Mouse (Mus musculus): ENCODE measurements around the gene Ddah1. TPM values are rescaled to one million over a fixed set of nuclear protein-coding genes. Genes with fewer than 3 reads are reported as not detected.

Gene Ddah1
- 12.0 and 17.7 TPM in 2 replicates for polyA plus RNA-seq (2015; fragmentation: Nextera tagmentation; extraction: Ambion mirVana)

DNA sequence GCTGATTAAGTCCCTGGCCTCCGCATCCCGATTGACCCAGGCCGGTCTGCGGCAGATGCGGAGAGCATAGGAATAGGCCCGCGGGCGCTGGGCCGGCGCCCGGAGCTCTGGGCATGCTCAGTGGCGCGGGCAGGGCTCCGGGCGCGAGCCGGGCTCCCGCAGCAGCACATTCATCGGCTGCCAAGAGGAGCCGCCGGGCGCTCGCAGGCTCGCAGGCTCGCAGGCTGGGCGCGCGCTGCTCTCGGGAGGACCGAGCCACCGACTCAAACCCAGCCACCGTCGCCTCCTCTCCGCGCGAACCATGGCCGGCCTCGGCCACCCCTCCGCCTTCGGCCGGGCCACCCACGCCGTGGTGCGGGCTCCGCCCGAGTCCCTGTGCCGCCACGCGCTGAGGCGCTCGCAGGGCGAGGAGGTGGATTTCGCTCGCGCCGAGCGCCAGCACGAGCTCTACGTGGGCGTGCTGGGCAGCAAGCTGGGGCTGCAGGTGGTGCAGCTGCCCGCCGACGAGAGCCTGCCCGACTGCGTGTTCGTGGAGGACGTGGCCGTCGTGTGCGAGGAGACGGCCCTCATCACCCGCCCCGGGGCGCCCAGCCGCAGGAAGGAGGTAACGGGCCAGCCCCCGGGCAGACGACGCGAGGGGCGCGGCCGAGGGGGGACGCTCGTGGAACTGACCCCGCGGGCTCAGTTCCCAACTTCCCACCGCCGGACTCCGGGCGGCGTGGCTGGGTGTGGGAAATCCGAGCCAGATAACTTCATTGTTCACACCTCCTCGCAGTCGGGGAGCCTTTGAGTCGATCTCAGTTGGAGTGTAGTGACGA, at the start of gene Ddah1:
Gene Ddah1 (plus strand): TSS at position 115 of the 818 bp plus-strand sequence.
- Histone ChIP-seq H3K4me1 (ENCODE audit: control insufficient read depth, insufficient read depth, low read length) (peaks cover 7% of the 10 kb centered on the region), H3K36me3 (ENCODE audit: control insufficient read depth, insufficient read depth, low read length) (no peaks in the 10 kb centered on the region), H3K9me3 (replicated peaks; ENCODE audit: control insufficient read depth, low read length) (no peaks in the 10 kb centered on the region), H3K4me3 (replicated peaks; ENCODE audit: low read length) (peak within 1 kb of the TSS; percentile 69), H3K27ac (ENCODE audit: low read length) (peak within 1 kb of the TSS; percentile 18; the same call in 1 of the 2 replicates), H3K9ac (ENCODE audit: low read length) (peak within 1 kb of the TSS; percentile 85), H3K27me3 (ENCODE audit: control insufficient read depth, insufficient read depth, low read length) (peaks cover 15% of the 10 kb centered on the region), H3K4me2 (ENCODE audit: low read depth, low read length) (peak within 1 kb of the TSS; percentile 100)
- 0% methylated on average over 96 of the region's 97 CpGs for WGBS
- ATAC-seq (ENCODE audit: insufficient read depth, low FRiP score), result peak; percentile 91

DNA sequence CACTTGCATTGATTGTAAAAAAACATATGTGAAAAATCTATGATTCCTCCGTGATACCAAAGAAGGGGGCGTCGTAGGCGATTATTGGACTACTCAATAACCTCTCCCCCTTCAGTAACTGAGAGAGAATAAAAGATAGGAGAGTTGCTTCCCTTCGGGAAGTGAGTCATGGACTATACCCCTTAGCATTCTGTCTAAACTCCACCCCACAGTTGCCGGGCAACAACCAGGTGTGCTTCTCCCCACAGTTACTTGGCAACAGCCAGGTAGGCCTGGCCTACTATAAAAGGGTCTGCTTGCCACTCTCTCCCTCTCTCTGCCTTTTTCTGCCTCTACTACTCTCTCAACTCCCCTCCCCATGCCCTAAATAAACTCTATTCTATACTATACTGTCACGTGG, 42.6 kb upstream of the Ddah1 start:
- no peak overlapping the region for H3K9ac ChIP-seq (ENCODE audit: low read length)
- H3K9me3 ChIP-seq (replicated peaks; ENCODE audit: control insufficient read depth, low read length), result no peaks in the 10 kb centered on the region
- H3K36me3 ChIP-seq (ENCODE audit: control insufficient read depth, insufficient read depth, low read length), result no peaks in the 10 kb centered on the region
- no peak for ATAC-seq (ENCODE audit: insufficient read depth, low FRiP score)
- 63% methylated on average over 7 of the region's 7 CpGs for WGBS
- H3K27me3 ChIP-seq (ENCODE audit: control insufficient read depth, insufficient read depth, low read length), result no peaks in the 10 kb centered on the region
- H3K4me2 ChIP-seq (ENCODE audit: low read depth, low read length), result no peak overlapping the region
- H3K27ac ChIP-seq (ENCODE audit: low read length), result no peak overlapping the region
- H3K4me1 ChIP-seq (ENCODE audit: control insufficient read depth, insufficient read depth, low read length), result no peaks in the 10 kb centered on the region
- no peak overlapping the region for H3K4me3 ChIP-seq (replicated peaks; ENCODE audit: low read length)

DNA sequence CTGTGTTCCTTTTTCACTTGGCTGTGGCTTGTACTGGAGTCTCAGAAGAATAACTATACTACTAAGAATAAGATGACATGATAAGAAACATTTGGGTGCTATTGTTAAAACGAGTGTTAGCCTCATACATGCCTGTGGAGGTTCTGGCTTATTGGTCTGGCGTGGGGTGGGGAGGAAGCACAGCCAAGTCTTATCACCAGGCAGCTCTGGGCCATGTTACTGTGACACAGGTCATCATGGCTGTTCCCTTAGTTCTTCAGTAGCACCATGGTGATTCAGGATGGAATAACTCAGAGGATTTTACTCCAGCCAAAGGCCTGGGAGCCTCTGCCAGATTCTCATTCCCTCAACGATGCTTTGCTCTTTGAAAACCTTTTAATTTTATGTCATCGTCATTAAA, 38.8 kb upstream of the Ddah1 start:
- Histone ChIP-seq H3K4me2 (ENCODE audit: low read depth, low read length) (no peak overlapping the region), H3K27ac (ENCODE audit: low read length) (no peak overlapping the region), H3K36me3 (ENCODE audit: control insufficient read depth, insufficient read depth, low read length) (no peaks in the 10 kb centered on the region), H3K9me3 (replicated peaks; ENCODE audit: control insufficient read depth, low read length) (no peaks in the 10 kb centered on the region), H3K9ac (ENCODE audit: low read length) (no peak overlapping the region), H3K4me3 (replicated peaks; ENCODE audit: low read length) (no peak overlapping the region), H3K27me3 (ENCODE audit: control insufficient read depth, insufficient read depth, low read length) (no peaks in the 10 kb centered on the region), H3K4me1 (ENCODE audit: control insufficient read depth, insufficient read depth, low read length) (no peaks in the 10 kb centered on the region)
- ATAC-seq (ENCODE audit: insufficient read depth, low FRiP score), result no peak
- 73% methylated on average over 4 of the region's 4 CpGs for WGBS

GRCm38 (mm10) chr3:145725078-145725477, 33.4 kb upstream of the Ddah1 start:
- no peak overlapping the region for H3K9ac ChIP-seq (ENCODE audit: low read length)
- no peaks in the 10 kb centered on the region for H3K27me3 ChIP-seq (ENCODE audit: control insufficient read depth, insufficient read depth, low read length)
- H3K4me3 ChIP-seq (replicated peaks; ENCODE audit: low read length), result no peak overlapping the region
- 70% methylated on average over 8 of the region's 8 CpGs for WGBS
- no peaks in the 10 kb centered on the region for H3K36me3 ChIP-seq (ENCODE audit: control insufficient read depth, insufficient read depth, low read length)
- H3K4me2 ChIP-seq (ENCODE audit: low read depth, low read length), result no peak overlapping the region
- H3K9me3 ChIP-seq (replicated peaks; ENCODE audit: control insufficient read depth, low read length), result no peaks in the 10 kb centered on the region
- H3K27ac ChIP-seq (ENCODE audit: low read length), result no peak overlapping the region
- no peak for ATAC-seq (ENCODE audit: insufficient read depth, low FRiP score)
- peaks cover 3% of the 10 kb centered on the region; the same call in 1 of the 2 replicates for H3K4me1 ChIP-seq (ENCODE audit: control insufficient read depth, insufficient read depth, low read length)

- Histone ChIP-seq H3K9ac (ENCODE audit: low read length) (no peak overlapping the region), H3K27ac (ENCODE audit: low read length) (no peak overlapping the region), H3K27me3 (ENCODE audit: control insufficient read depth, insufficient read depth, low read length) (no peaks in the 10 kb centered on the region), H3K9me3 (replicated peaks; ENCODE audit: control insufficient read depth, low read length) (no peaks in the 10 kb centered on the region), H3K4me3 (replicated peaks; ENCODE audit: low read length) (no peak overlapping the region), H3K4me2 (ENCODE audit: low read depth, low read length) (no peak overlapping the region), H3K4me1 (ENCODE audit: control insufficient read depth, insufficient read depth, low read length) (peaks cover 3% of the 10 kb centered on the region), H3K36me3 (ENCODE audit: control insufficient read depth, insufficient read depth, low read length) (no peaks in the 10 kb centered on the region)
- WGBS, result 52% methylated on average over 8 of the region's 8 CpGs
- no peak for ATAC-seq (ENCODE audit: insufficient read depth, low FRiP score)
Observed at GRCm38 (mm10) chr3:145728336-145728735, 30.1 kb upstream of the Ddah1 start.

GRCm38 (mm10) chr3:145729531-145729930, 28.9 kb upstream of the Ddah1 start:
- H3K4me2 ChIP-seq (ENCODE audit: low read depth, low read length), result no peak overlapping the region
- 63% methylated on average over 4 of the region's 4 CpGs for WGBS
- no peaks in the 10 kb centered on the region for H3K27me3 ChIP-seq (ENCODE audit: control insufficient read depth, insufficient read depth, low read length)
- H3K27ac ChIP-seq (ENCODE audit: low read length), result no peak overlapping the region
- H3K9ac ChIP-seq (ENCODE audit: low read length), result no peak overlapping the region
- H3K4me3 ChIP-seq (replicated peaks; ENCODE audit: low read length), result no peak overlapping the region
- ATAC-seq (ENCODE audit: insufficient read depth, low FRiP score), result no peak
- H3K4me1 ChIP-seq (ENCODE audit: control insufficient read depth, insufficient read depth, low read length), result peaks cover 3% of the 10 kb centered on the region
- H3K9me3 ChIP-seq (replicated peaks; ENCODE audit: control insufficient read depth, low read length), result no peaks in the 10 kb centered on the region
- no peaks in the 10 kb centered on the region for H3K36me3 ChIP-seq (ENCODE audit: control insufficient read depth, insufficient read depth, low read length)

- Histone ChIP-seq H3K4me2 (ENCODE audit: low read depth, low read length) (no peak overlapping the region), H3K4me3 (replicated peaks; ENCODE audit: low read length) (no peak overlapping the region), H3K27me3 (ENCODE audit: control insufficient read depth, insufficient read depth, low read length) (no peaks in the 10 kb centered on the region), H3K9me3 (replicated peaks; ENCODE audit: control insufficient read depth, low read length) (no peaks in the 10 kb centered on the region), H3K4me1 (ENCODE audit: control insufficient read depth, insufficient read depth, low read length) (peaks cover 3% of the 10 kb centered on the region), H3K27ac (ENCODE audit: low read length) (no peak overlapping the region), H3K36me3 (ENCODE audit: control insufficient read depth, insufficient read depth, low read length) (no peaks in the 10 kb centered on the region), H3K9ac (ENCODE audit: low read length) (no peak overlapping the region)
- ATAC-seq (ENCODE audit: insufficient read depth, low FRiP score), result no peak
- 28% methylated on average over 3 of the region's 3 CpGs for WGBS
Observed at GRCm38 (mm10) chr3:145730092-145730491, 28.4 kb upstream of the Ddah1 start.

DNA sequence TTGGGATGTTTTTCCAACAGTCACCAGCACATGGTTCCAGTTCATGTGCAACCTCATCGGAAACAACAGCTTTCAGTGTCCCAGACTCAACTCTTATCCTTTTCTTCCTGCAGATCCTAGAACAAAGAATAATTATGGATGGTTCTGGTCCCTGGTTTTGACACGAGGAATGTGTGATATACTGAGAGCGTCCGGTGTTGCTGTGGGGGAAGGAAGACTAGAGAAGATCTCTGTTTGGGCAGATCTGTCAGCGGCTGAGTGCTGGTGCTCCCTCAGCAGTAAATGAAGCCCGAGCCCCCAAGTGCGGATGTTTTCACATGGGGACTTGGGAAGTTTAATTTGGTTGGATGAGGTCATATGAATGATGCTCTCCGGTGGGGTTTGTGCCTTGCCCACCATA, 23.6 kb upstream of the Ddah1 start:
- Histone ChIP-seq H3K4me1 (ENCODE audit: control insufficient read depth, insufficient read depth, low read length) (no peaks in the 10 kb centered on the region; the same call in 1 of the 2 replicates), H3K27me3 (ENCODE audit: control insufficient read depth, insufficient read depth, low read length) (no peaks in the 10 kb centered on the region), H3K4me3 (replicated peaks; ENCODE audit: low read length) (no peak overlapping the region), H3K9ac (ENCODE audit: low read length) (no peak overlapping the region), H3K36me3 (ENCODE audit: control insufficient read depth, insufficient read depth, low read length) (no peaks in the 10 kb centered on the region), H3K4me2 (ENCODE audit: low read depth, low read length) (no peak overlapping the region), H3K27ac (ENCODE audit: low read length) (no peak overlapping the region), H3K9me3 (replicated peaks; ENCODE audit: control insufficient read depth, low read length) (no peaks in the 10 kb centered on the region)
- ATAC-seq (ENCODE audit: insufficient read depth, low FRiP score), result no peak
- WGBS, result 71% methylated on average over 8 of the region's 8 CpGs

DNA sequence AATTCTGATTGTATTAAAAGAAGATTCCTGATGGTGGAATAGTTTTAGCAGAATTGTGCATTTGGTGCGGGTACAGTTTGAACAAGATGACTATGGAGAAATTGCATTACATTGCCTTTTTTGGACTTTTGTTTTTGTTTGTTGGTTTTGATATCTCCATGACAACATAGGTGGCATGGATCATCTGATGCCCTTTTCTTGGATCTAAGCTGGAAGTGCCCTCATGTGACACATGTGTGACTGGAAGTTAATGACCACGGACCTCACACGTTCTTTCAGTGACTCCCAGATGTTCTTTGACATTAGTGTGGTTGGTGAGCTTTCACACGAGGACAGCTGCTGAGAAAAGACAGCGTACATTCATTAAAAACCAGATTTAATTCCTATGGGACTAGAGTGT, 21.9 kb upstream of the Ddah1 start:
- peaks cover 5% of the 10 kb centered on the region for H3K4me1 ChIP-seq (ENCODE audit: control insufficient read depth, insufficient read depth, low read length)
- H3K27me3 ChIP-seq (ENCODE audit: control insufficient read depth, insufficient read depth, low read length), result no peaks in the 10 kb centered on the region
- no peaks in the 10 kb centered on the region for H3K36me3 ChIP-seq (ENCODE audit: control insufficient read depth, insufficient read depth, low read length)
- no peak for ATAC-seq (ENCODE audit: insufficient read depth, low FRiP score)
- H3K4me3 ChIP-seq (replicated peaks; ENCODE audit: low read length), result no peak overlapping the region
- WGBS, result 72% methylated on average over 5 of the region's 5 CpGs
- H3K9ac ChIP-seq (ENCODE audit: low read length), result no peak overlapping the region
- H3K9me3 ChIP-seq (replicated peaks; ENCODE audit: control insufficient read depth, low read length), result no peaks in the 10 kb centered on the region
- H3K27ac ChIP-seq (ENCODE audit: low read length), result no peak overlapping the region
- H3K4me2 ChIP-seq (ENCODE audit: low read depth, low read length), result no peak overlapping the region
